Mouse (Mus musculus) embryo, embryonic 11.5 days (tissue): Measurements from ENCODE around the gene Lpar1.

ENCODE experiments used
- DNase-seq: peaks from one replicate; pipeline ENCODE4 v3.0.0-alpha.2; 2012; ENCODE audit warnings: low read depth, low spot score

Lpar1 gene

GRCm38 (mm10) chr4:58506539-58507527 is 46.9 kb downstream of the Lpar1 start:
- no peak for DNase-seq

GRCm38 (mm10) chr4:58504250-58504649 is 49.4 kb downstream of the Lpar1 start:
- no peak for DNase-seq

GRCm38 (mm10) chr4:58501012-58501777 is 52.5 kb downstream of the Lpar1 start:
- DNase-seq: no peak

GRCm38 (mm10) chr4:58499831-58500230 is 53.9 kb downstream of the Lpar1 start:
- no peak for DNase-seq

GRCm38 (mm10) chr4:58499241-58499640 is 54.5 kb downstream of the Lpar1 start:
- DNase-seq: no peak

- DNase-seq: no peak
These were observed 55.0 kb downstream of the Lpar1 start for GRCm38 (mm10) chr4:58498734-58499133.

- DNase-seq: no peak
These were observed 56.4 kb downstream of the Lpar1 start for GRCm38 (mm10) chr4:58497284-58497683.

GRCm38 (mm10) chr4:58496743-58497142 is 57.0 kb downstream of the Lpar1 start:
- no peak for DNase-seq

GRCm38 (mm10) chr4:58491742-58492141 is 62.0 kb downstream of the Lpar1 start:
- DNase-seq: no peak

- DNase-seq: no peak
These were observed 63.3 kb downstream of the Lpar1 start for GRCm38 (mm10) chr4:58490374-58490773.

GRCm38 (mm10) chr4:58478564-58478963 is 75.1 kb downstream of the Lpar1 start:
- no peak for DNase-seq

- DNase-seq: no peak
These were observed 76.0 kb downstream of the Lpar1 start for GRCm38 (mm10) chr4:58477691-58478090.

- DNase-seq: no peak
These were observed 82.3 kb downstream of the Lpar1 start for GRCm38 (mm10) chr4:58471203-58471910.

GRCm38 (mm10) chr4:58469651-58470592 is 83.8 kb downstream of the Lpar1 start:
- no peak for DNase-seq

- DNase-seq: no peak
These were observed 84.7 kb downstream of the Lpar1 start for GRCm38 (mm10) chr4:58469035-58469434.

- DNase-seq: no peak
These were observed 88.1 kb downstream of the Lpar1 start for GRCm38 (mm10) chr4:58465586-58465985.

GRCm38 (mm10) chr4:58464390-58465164 is 89.1 kb downstream of the Lpar1 start:
- no peak for DNase-seq

- no peak for DNase-seq
These were observed 90.7 kb downstream of the Lpar1 start for GRCm38 (mm10) chr4:58462990-58463389.

- DNase-seq: no peak
These were observed 91.1 kb downstream of the Lpar1 start for GRCm38 (mm10) chr4:58462586-58462985.

- DNase-seq: no peak
These were observed 100.4 kb downstream of the Lpar1 start for GRCm38 (mm10) chr4:58453334-58453733.
